Mouse (Mus musculus) cerebral cortex, adult 2 months (tissue): Measurements from ENCODE around the gene Tada3.

Experiments
- WGBS: fragments of 180-500 bp; shearing (Covaris S2); methylation state at CpG from one replicate; pipeline ENCODE4 v1.1.7; 2018; 5-methylcytosine and 5-hydroxymethylcytosine counted together

Tada3 gene

GRCm38 (mm10) chr6:113377496-113378385, at the start of gene Tada3, which contains the start of gene Arpc4:
Gene Tada3 (minus strand): TSS chr6:113377883.
Gene Arpc4 (plus strand): TSS chr6:113378115.
- WGBS, result 0% methylated on average over 61 of the region's 61 CpGs

DNA sequence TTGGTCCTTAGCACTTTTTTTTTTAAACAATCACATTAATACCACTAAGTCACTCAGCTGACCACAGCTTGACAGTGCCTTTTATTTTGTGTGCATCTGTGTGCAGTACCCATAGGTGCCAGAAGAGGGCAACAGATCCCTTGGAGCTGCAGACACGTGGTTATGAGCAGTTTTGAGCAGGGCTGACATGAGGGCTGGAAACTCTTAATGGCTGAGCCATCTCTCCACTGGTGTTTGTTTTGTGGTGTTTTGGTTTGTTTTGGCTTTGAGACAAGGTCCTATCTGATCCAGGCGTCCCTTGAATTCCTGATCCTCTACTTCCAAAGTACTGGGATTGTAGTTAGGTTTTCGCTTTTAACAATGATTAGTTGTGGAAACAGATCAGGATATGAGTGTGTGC, 49.7 kb upstream of the Tada3 start:
- WGBS, result 61% methylated on average over 3 of the region's 3 CpGs

DNA sequence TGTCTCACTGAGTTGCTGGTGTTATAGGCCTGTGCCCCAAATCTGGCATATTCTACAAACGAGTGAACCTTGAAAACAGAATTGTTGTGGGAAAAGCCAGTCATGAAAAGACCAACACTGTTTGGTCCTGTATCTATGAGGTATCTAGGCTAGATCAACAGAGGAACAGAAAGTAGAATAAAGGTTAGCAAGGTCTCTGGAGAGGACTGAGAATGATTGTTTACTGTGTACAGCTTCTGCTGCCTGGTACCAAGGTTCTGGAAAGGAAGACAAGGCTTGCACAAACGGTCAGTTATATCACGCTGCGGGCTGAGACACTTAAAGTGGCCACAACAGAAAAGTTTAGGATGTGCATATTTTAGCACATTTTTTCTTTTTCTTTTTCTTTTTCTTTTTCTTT, 49.0 kb upstream of the Tada3 start:
- whole genome bisulfite sequencing, result 90% methylated on average over 4 of the region's 4 CpGs

DNA sequence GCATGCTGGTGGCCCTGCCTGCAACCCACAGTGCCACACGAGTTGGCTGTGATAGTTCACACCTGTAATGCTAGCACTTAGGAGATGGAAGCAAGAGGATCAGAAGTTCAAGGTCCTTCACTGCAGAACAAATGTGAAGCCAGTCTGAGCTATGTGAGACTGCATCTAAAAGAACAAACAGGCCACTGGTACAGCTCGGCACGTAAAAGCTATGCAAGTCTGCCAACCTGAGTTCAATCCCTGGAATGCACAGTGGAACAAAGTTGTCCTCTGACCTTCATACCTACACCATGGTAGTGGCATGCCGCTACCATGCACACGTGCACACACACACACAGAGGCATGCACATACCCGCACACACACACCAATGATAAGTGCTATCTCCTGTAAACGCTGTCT, 46.5 kb upstream of the Tada3 start:
- WGBS, result 89% methylated on average over 7 of the region's 7 CpGs

DNA sequence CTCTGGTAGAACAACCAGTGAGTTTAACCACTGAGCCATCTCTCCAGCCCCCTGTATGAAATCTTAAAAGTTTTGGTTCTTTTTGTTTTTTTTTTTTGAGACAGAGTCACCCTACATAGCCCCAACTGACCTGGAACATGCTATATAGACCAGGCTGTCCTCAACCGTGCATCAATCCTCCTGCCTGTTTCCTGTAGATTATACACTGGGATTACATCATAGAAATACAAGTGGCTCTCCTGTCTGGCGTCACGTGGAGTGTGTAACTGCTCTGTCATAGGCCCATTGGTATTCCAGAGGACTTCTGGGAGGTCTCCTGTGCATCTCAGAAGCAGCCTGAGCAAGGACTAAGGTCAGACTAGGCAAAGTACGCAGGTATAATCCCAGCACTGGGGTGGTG, 45.3 kb upstream of the Tada3 start:
- WGBS, result 71% methylated on average over 4 of the region's 4 CpGs

- WGBS, result under 1% methylated on average over 25 of the region's 25 CpGs
Observed at GRCm38 (mm10) chr6:113419199-113419587, 41.5 kb upstream of the Tada3 start, which contains the start of gene Rpusd3. Gene Rpusd3 (minus strand): TSS chr6:113419340.

DNA sequence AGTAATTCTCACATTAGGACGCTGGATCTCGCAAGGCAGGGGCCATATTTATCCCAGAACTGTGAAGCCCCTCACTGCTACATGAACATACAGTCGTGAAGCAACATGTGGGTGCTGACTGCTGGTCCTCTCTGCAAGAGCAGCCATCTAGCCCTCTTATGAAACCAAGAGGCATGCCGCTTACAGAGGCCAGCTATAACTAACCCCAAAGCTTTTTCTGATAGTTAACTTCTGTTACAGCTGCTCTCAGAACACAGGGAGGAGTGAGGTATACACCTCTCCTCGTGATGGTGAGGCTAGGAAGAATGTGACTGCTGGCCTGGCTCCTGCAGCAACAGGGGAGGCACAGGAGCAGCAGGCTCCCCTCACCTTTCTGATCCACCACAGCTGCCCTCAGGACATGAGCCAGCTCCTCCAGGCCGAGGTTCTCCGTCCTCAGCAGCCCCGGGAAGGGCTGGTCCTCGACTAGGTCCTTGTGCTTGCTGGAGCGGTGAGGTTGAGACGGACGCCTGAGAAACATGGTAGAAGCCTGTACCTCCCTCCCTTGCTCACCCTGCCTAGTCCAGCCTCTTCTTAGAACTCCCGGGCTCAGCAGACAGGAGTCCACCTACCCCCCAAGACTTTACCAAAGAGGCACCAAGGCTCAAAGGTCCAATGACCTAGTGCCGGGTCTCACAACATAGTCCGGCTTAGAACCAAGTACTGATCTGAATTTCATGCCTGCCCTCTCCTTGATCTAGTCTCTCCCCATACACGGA, 40.9 kb upstream of the Tada3 start:
- 6% methylated on average over 16 of the region's 16 CpGs for WGBS

DNA sequence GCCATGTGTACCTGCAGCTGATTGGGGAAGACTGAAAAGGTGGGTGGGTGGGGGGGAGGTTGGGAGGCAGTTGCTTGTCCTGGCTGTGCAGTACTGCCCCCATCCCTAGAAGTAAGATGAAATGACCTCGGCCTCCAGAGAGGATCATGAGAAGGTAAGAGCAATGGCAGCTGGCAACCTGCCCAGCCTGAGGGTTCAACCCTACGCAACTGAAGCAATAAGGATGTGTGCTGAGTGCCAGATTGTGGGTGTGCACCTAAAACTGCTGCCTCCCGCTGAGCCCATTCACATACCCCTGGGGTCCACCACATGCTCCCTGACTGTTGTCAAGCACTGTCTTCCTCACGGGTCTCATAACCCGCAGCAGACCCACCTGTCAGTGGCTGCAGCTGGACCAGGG, 38.7 kb upstream of the Tada3 start:
- 62% methylated on average over 5 of the region's 5 CpGs for WGBS

DNA sequence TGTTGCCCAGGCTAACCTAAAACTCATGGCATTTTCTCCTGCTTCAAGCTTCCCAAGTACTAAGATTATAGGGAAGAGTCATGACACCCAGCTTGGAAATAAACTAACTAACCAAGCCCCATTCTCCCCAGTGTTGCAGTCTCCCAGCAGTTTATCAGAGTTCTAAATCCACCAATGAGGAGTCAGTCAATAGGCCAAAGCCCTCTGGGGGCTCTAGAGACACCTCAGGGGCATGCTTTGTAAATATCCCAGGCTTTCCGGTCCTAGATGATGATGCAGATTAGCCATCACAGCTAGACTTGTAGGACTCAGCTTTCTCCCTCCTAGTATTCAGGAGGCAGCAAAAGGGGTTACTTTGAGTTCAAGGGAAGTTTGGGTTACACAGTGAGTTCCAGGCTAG, 32.3 kb upstream of the Tada3 start:
- WGBS, result 85% methylated on average over 1 of the region's 1 CpGs

DNA sequence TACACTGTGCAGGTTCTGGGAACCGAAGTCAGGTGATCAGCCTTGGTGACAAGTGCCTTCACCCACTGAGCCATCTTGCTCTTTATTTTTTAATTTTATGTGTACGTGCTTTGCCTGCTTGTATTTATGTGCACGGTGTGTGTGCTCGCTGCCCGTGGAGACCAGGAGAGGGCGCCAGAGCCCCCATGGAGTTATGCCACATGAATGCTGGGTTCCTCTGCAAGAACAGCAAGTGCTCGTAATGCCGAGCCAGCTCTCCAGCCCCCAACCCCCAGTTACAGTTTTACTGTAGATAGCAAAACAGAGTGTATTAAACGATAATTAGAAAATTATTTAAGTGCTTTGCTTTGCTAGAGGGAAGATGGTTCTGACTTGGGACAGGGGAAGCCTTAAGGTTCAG, 29.0 kb upstream of the Tada3 start:
- 75% methylated on average over 9 of the region's 9 CpGs for WGBS

DNA sequence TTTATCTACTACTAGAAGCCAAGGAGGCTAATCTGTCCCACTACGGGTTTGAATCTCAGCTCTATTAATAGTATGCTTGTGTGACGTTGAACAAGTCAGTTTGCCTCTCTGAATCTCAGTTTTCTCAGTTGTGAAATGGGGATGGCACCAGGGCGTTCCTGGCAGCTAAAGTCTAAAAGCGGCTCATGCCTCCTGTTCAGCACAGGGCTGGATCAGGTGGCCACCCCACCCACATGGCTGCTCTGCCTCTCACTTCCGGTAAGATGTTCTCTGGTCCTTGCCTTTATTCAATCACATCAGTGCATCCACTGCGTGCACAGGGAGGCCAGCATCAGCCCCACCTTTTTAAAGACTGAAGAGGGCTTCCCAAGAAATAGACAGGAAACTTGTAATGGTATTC, 27.8 kb upstream of the Tada3 start:
- 55% methylated on average over 6 of the region's 6 CpGs for WGBS

GRCm38 (mm10) chr6:113404649-113405448, 27.2 kb upstream of the Tada3 start:
- WGBS, result 73% methylated on average over 12 of the region's 12 CpGs

GRCm38 (mm10) chr6:113402094-113402493, 24.4 kb upstream of the Tada3 start:
- WGBS, result 69% methylated on average over 13 of the region's 13 CpGs

DNA sequence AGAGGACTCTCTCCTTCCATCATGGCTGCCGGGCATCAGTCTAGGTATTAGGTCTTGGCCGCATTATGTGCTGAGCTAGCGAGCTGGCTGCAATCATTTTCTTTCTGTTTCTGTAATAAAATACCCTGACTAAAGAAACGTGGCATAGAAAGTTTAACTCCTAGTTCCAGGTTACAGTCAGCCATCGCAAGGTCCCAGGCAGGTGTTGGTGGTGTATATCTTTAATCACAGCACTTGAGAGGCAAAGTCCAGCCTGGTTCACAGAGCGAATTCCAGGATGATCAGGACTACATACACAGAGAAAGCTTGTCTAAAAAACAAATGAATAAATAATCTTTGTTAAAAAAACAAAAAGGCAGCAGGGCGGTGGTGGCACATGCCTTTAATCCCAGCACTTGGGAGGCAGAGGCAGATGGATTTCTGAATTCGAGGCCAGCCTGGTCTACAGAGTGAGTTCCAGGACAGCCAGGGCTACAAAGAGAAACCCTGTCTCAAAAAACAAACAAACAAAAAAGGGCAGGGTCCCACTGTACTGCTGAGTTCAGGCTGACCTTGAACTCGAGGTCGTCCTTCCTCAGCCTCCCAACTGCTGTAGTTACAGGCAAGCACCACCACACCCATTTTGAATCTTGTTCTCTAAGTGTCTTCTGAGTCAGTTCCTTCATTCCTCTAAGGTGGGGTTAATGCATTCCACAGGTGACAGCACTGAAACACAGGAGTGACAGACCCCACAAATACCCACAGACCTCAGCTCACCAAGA, 18.8 kb upstream of the Tada3 start:
- 91% methylated on average over 10 of the region's 10 CpGs for WGBS

- 94% methylated on average over 6 of the region's 6 CpGs for WGBS
Observed at GRCm38 (mm10) chr6:113395501-113395900, 17.8 kb upstream of the Tada3 start.

- WGBS, result 85% methylated on average over 11 of the region's 11 CpGs
Observed at GRCm38 (mm10) chr6:113394811-113395210, 17.1 kb upstream of the Tada3 start.

DNA sequence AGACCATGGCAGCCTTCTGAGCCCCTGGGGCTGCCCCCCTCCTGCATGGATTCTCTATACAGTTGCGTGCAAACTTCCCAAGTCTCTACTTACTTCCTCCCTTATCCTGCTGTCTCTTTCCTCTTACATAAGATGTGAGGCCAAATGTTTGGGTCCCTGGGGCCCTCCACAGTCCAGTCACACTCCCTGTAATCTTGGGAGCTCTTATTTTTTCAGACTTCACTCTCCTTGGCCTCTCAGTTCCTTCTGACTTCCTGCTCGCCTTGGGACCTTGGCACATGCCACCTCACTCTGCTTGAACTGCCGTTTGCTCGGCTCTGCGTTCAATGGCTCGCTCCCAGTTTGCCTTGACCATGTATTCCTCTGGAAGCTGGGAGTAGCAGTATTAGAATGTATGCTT, 16.3 kb upstream of the Tada3 start:
- 72% methylated on average over 6 of the region's 6 CpGs for WGBS

DNA sequence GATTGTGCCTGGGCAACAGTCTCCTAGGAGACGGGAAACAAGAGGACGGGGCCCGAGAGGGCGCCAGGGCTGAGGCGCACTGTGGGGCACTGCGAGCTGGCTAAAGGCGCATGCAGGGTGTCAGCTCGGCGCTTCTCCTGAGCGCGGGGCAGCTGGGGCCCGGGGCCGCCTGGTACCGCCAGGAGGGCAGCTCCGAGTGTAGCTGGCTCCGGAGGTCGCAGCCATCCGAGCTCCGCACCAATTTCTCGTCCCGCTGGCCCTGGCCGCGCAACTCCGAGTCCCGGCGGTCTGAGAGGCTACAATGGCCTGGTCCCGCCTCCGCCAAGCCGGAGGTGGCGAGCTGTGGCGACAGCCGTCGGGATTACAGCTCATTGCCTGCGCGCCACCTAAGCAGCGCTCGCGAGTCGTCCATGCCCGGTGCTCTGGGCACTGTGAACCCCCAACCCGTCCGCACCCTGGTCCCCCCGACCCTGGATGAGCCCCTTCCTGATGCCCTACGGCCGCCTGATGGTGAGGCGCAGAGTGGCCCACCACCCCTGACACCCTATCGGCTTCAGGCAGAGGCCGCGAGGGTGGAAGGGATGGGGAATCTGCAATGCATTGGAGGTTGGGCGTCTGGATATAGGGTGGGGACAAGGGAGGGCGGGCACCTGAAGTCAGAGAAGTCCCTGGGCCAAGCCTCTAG, 14.8 kb upstream of the Tada3 start:
- 10% methylated on average over 49 of the region's 51 CpGs for WGBS

DNA sequence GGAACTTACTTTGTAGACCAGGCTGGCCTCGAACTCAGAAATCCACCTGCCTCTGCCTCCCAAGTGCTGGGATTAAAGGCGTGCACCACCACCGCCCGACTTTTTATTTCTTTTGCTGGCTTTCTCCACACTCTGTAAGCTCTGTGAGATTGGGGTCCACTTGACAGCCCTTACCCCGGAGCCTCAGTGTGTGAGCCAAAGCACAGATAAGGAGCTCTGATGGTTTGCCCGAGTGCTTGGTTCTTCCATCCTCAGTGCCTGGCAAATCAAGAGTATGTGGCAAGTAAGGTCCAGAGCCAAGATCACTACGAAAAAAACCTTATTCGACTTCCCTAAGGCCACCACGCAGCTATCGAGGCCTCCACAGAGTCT, 14.3 kb upstream of the Tada3 start:
- WGBS, result 28% methylated on average over 10 of the region's 10 CpGs

DNA sequence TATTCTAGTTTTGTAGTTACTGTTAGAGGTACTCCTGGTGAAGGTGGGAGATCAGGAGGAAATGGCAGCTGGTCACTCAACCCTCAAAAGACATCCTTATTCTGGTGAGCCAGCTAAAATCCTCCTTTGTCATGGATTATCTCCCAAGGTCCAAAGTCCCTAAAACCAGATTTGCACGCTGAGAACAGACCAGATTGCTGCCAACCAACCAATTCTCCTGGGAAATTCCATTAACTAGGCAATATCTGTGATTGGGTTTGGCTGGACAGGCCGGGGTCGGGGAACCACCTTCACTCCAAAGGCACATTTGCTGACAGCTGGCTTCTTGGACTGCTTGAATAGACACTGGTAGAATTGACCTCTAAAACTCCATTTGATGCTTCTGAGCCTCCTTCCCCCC, 13.0 kb upstream of the Tada3 start:
- 91% methylated on average over 3 of the region's 3 CpGs for WGBS

GRCm38 (mm10) chr6:113388960-113389359, 11.3 kb upstream of the Tada3 start, which contains the start of gene Ttll3:
Gene Ttll3 (plus strand): TSS chr6:113389260.
- 71% methylated on average over 8 of the region's 8 CpGs for WGBS
